Mouse (Mus musculus) C2C12 (cell line): ENCODE data around the gene Cd69. TPM values are rescaled to one million over a fixed set of nuclear protein-coding genes. Genes with fewer than 3 reads are reported as not detected.

Experiments
- H3K27me3 ChIP-seq: one replicate; pipeline ENCODE4 v1.6.1; 2011; ENCODE audit not compliant: control insufficient read depth, insufficient read depth, insufficient read length
- H3K36me3 ChIP-seq: one replicate; pipeline ENCODE4 v1.6.1; 2011; ENCODE audit not compliant: control insufficient read depth, insufficient read depth
- H3K4me3 ChIP-seq: one replicate; pipeline ENCODE4 v1.5.1; 2011; ENCODE audit warnings: mild to moderate bottlenecking, control low read depth; ENCODE audit not compliant: poor library complexity, insufficient read depth, severe bottlenecking
- H3K79me2 ChIP-seq: one replicate; pipeline ENCODE4 v1.6.1; 2011; ENCODE audit not compliant: control insufficient read depth, insufficient read depth
- H3K79me3 ChIP-seq: one replicate; pipeline ENCODE4 v1.6.1; 2011; ENCODE audit warnings: low read depth, control low read depth
- H3ac ChIP-seq: one replicate; pipeline ENCODE3; 2011; ENCODE audit warnings: low read depth; ENCODE audit not compliant: control insufficient read depth, insufficient read length
- CEBPB ChIP-seq: IDR thresholded peaks from one replicate; pipeline ENCODE4 v1.6.1; 2011; ENCODE audit warnings: low read depth, mild to moderate bottlenecking, control low read depth, moderate library complexity
- CTCF ChIP-seq: IDR thresholded peaks from one replicate; pipeline ENCODE4 v1.5.1; 2011; ENCODE audit not compliant: control insufficient read depth, insufficient read depth, insufficient read length
- FOSL1 ChIP-seq: IDR thresholded peaks from one replicate; pipeline ENCODE4 v1.8.0; 2011; ENCODE audit warnings: mild to moderate bottlenecking, low read length; ENCODE audit not compliant: poor library complexity, insufficient read depth, severe bottlenecking
- MAX ChIP-seq: IDR thresholded peaks from one replicate; pipeline ENCODE4 v1.6.1; 2011; ENCODE audit warnings: mild to moderate bottlenecking, control low read depth
- MYOD1 ChIP-seq: IDR thresholded peaks from one replicate; pipeline ENCODE4 v1.6.1; 2011; ENCODE audit warnings: low read depth; ENCODE audit not compliant: control insufficient read depth, insufficient read length
- MYOG ChIP-seq: IDR thresholded peaks from one replicate; pipeline ENCODE4 v1.6.1; 2011; ENCODE audit not compliant: control insufficient read depth, insufficient read length; ENCODE audit errors: extremely low read depth
- USF1 ChIP-seq: IDR thresholded peaks from one replicate; pipeline ENCODE4 v1.6.1; 2011; ENCODE audit warnings: low read depth, mild to moderate bottlenecking, control low read depth, moderate library complexity
- polyA plus RNA-seq: library from polyadenylated mRNA; unstranded; fragments of >200 nt; fragmentation: generic; extraction: Trizol; gene quantifications from one replicate; pipeline ENCODE4 v1.2.1, GENCODE M21; 2012; ENCODE audit warnings: missing spikeins

Cd69 gene
- polyA plus RNA-seq, 1 experiment = not detected

DNA sequence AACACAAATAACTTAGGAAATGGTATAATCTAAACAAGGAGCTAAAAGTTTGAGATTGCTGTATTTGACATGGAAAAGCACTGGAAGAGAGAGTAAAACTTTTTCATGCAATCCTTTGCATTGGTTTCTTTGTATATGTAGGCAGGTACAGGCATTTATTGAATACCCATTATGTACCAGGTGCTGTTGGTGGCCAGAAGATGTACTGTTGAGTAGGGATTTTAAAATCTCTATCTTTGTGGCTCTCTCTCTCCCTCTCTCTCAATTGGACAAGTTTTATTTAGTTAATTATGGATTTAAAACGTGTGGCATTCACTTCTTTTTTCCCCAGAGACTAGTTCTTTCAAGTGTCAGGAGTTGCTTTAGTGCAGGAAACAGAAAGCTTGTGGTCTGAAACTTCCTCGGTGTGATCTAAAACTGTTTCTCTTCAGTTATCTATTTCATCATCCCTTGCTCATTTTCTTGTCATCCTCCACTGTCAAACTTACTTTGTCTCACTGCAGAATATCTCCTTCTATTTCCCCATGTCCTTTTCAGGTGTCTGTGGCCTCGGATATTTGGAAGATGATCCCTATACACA lies 478 bp upstream of the Cd69 start:
- Histone ChIP-seq H3K79me2 (no peaks in the 10 kb centered on the region), H3K79me3 (no peaks in the 10 kb centered on the region), H3K36me3 (no peaks in the 10 kb centered on the region), H3ac (no peak overlapping the region), H3K4me3 (no peak overlapping the region), H3K27me3 (no peaks in the 10 kb centered on the region)
- TF ChIP-seq FOSL1 (no peak), USF1 (no peak), MYOD1 (no peak), CTCF (no peak), CEBPB (no peak), MAX (no peak), MYOG (no peak)

DNA sequence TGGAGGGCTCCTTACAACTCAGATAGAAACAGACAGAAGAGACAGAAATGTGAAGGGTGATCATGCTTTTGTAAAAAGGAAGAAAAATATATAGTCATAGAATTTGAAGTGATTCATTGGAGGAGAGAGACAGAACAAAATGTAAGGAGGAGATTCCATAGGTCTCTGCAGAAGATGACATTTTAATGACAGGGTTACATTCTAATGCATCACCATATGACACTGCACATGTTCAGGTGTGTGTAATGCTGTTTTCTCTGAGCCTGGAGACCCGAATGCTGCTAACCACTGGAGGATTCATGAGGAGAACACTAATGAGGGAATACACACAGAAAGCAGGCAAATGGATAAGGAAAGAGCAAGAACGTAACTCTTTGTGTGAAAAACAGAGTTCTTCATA lies 760 bp downstream of the Cd69 start:
- H3ac ChIP-seq = no peak overlapping the region
- H3K27me3 ChIP-seq = no peaks in the 10 kb centered on the region
- no peak overlapping the region for H3K4me3 ChIP-seq

DNA sequence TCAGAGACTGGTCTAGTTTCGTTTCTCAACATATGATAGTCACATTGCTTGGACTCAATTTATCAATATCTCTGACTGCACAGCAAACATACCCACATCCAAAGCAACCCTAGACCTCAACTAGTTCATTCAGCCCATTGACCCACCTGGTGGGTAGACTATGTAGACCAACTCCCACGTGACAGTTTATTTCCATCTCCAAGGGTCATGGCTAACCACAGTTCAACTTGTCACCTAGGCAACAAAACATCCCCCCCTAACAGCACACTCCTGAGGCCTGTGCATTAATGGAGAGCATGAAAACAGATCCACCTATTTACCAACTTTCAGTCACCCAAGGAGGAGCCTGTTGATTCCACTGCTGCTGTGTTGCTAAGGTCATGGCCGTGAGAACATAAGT lies 1.6 kb downstream of the Cd69 start:
- no peak for TF ChIP-seq CEBPB

More for the DNA sequence above, 760 bp downstream of the Cd69 start:
- Histone ChIP-seq H3K36me3 (no peaks in the 10 kb centered on the region), H3K79me2 (no peaks in the 10 kb centered on the region), H3K79me3 (no peaks in the 10 kb centered on the region)
- TF ChIP-seq MAX (no peak), FOSL1 (no peak), CTCF (no peak), CEBPB (no peak), MYOG (no peak)

DNA sequence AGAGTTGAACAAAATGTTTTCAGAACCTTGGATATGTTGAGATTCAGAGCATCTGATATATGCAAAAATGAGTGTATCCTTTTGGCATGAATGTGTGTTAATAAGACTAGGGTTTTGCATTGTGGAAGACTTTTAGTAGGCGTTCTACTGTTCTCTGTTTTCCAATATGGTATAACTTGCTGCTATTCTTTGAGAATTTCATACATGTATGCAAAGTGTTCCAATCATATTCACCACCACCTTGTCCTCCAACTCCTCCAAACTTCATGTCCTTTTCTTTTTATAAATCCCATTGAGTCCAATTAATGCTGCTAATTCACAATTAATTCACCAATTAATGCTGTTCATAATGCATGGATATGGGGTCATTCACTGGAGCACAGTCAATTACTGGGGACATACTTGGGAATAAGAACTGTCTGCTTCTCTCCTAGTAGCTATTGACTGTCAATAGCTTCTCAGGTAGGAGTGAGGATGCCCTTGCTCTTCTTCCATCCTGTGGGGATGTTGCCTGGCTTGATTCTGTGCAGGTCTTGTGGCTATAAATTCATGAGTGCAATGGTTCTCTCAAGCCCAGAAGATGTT lies 8.7 kb downstream of the Cd69 start:
- Histone ChIP-seq H3ac (no peak overlapping the region), H3K79me2 (no peaks in the 10 kb centered on the region), H3K36me3 (no peaks in the 10 kb centered on the region), H3K79me3 (no peaks in the 10 kb centered on the region), H3K27me3 (no peaks in the 10 kb centered on the region), H3K4me3 (no peak overlapping the region)
- TF ChIP-seq MYOG = no peak

More for the DNA sequence above, 1.6 kb downstream of the Cd69 start:
- H3K4me3 ChIP-seq = no peak overlapping the region
- H3K79me3 ChIP-seq = no peaks in the 10 kb centered on the region
- H3ac ChIP-seq = no peak overlapping the region
- no peaks in the 10 kb centered on the region for H3K36me3 ChIP-seq
- no peaks in the 10 kb centered on the region for H3K27me3 ChIP-seq
- H3K79me2 ChIP-seq = no peaks in the 10 kb centered on the region

DNA sequence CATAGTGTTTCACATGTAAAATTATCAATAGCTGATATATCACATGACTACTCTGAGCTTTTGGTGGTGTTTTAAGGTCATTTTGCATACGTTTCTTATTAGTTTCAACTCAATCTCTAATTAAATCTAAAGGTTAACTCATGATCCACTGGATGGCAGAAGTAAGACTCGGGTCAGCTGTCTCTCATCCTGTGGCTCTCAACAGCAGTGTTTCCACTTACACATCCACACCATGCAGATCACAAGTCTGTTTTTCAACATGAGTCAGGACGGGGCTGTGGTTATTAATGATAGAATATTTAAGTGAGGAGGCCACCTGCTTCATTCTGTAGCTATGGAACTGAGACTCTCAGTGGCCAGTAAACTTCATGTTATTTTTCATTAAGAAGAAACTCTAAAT lies 9.4 kb downstream of the Cd69 start:
- Histone ChIP-seq H3K36me3 (no peaks in the 10 kb centered on the region), H3ac (no peak overlapping the region), H3K79me2 (no peaks in the 10 kb centered on the region), H3K27me3 (no peaks in the 10 kb centered on the region), H3K79me3 (no peaks in the 10 kb centered on the region), H3K4me3 (no peak overlapping the region)
- no peak for TF ChIP-seq CEBPB
- TF ChIP-seq MYOG = no peak
- no peak for TF ChIP-seq MAX
- no peak for TF ChIP-seq MYOD1
- TF ChIP-seq CTCF = no peak
- TF ChIP-seq FOSL1 = no peak

DNA sequence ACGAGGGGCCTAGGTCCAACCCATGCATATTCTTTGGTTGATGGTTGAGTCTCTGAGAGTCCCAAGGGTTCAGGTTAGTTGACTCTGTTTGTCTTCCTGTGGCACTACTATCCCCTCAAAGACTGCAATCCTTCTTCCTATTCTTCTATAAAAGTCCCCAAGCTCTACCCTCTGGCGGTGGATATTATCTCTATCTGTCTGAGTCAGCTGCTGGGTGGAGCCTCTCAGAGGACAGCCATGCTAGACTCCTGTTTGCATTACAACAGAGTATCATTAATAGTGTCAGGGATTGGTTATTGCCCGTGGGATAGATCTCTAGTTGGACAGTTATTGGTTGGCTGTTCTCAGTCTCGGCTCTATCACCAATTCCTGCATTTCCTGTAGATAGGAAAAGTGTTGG lies 14.3 kb downstream of the Cd69 start:
- Histone ChIP-seq H3K27me3 (no peaks in the 10 kb centered on the region), H3K36me3 (no peaks in the 10 kb centered on the region)
- TF ChIP-seq CEBPB (no peak), MYOD1 (no peak), MAX (no peak), CTCF (no peak), USF1 (no peak), FOSL1 (no peak), MYOG (no peak)

DNA sequence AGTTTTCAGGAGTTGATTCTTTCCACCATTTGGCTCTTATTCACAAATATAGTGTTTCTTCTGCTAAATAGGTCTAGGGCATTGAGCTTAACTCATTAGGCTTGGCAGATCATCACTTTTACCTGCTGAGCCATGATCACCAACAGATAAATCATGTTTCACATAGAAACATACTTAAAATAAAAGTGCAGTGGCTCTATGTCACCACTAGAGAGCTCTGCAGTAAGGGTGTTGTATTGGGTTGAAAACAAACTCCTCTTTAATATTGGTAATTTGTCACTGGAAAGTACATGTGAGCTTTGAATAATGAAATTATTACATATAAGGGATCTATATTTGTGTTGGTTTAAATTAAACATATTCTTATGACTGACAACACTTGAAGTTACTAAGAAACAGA lies 15.2 kb downstream of the Cd69 start:
- no peaks in the 10 kb centered on the region for H3K79me3 ChIP-seq
- no peaks in the 10 kb centered on the region for H3K36me3 ChIP-seq
- TF ChIP-seq MYOD1 (no peak), FOSL1 (no peak), MAX (no peak), CEBPB (no peak), MYOG (no peak), CTCF (no peak), USF1 (no peak)
- no peak overlapping the region for H3K4me3 ChIP-seq
- no peak overlapping the region for H3ac ChIP-seq
- H3K27me3 ChIP-seq = no peaks in the 10 kb centered on the region
- no peaks in the 10 kb centered on the region for H3K79me2 ChIP-seq

More for the DNA sequence above, 14.3 kb downstream of the Cd69 start:
- H3ac ChIP-seq = no peak overlapping the region
- H3K4me3 ChIP-seq = no peak overlapping the region
- no peaks in the 10 kb centered on the region for H3K79me2 ChIP-seq
- no peaks in the 10 kb centered on the region for H3K79me3 ChIP-seq
